19 mouse cellular contexts compared by ENCODE assay signal in the genomic region with DNA sequence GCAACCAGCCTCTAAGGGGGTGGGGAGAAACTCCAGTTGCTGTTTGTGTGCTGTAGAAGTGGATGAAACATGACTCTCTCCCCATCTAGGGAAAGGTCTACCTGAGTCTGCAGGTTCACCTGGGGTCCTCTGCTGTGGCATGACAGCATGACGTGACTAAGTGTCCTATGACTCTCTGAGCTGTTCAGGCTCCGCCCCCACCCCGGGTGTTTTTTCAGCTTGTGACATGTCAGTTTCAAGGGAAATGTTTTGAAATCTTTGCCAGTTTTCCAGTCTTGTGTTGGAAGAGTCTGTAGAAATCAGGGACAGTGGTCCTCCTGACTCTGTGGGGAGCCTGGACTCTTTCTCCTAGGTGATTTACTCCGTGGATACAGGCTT. TPM values are rescaled to one million over a fixed set of nuclear protein-coding genes. Genes with fewer than 3 reads are reported as not detected.
DNase-seq lines count a peak whose midpoint lies in the region; ATAC-seq and TF ChIP-seq lines count a peak whose summit lies in the region.
"Had no signal": no experiment of that assay in that cellular context is flagged by ENCODE, and none has a peak within 500 bp of the region (broad histone marks: within the 10 kb centered on the region; RNA-seq: fewer than 3 reads in every experiment).

No protein-coding gene starts in this region.

- TF ChIP-seq EP300 in liver, postnatal 0 days (IDR thresholded peaks at IDR 0.05; ENCODE audit: low read depth), result peak; percentile 39; the same call in 1 of the 2 replicates
- TF ChIP-seq EP300 in stomach, postnatal 0 days (optimal IDR thresholded peaks at IDR 0.05), result no peak

- TF ChIP-seq CTCF in hindbrain, postnatal 0 days (IDR thresholded peaks at IDR 0.05; ENCODE audit: low read depth), result no peak
- no peak for TF ChIP-seq CTCF in liver, postnatal 0 days (IDR thresholded peaks at IDR 0.05; ENCODE audit: low read depth)
- TF ChIP-seq CTCF in stomach, postnatal 0 days (IDR thresholded peaks at IDR 0.05; ENCODE audit: low read depth), result no peak

- WGBS in hindbrain, postnatal 0 days, result 49% methylated on average over 4 of the region's 4 CpGs
- WGBS in hindbrain, embryonic 10.5 days, result 44% methylated on average over 4 of the region's 4 CpGs
- WGBS in liver, postnatal 0 days (ENCODE audit: insufficient replicate concordance), result 51% methylated on average over 4 of the region's 4 CpGs
- 42% methylated on average over 4 of the region's 4 CpGs for WGBS in stomach, embryonic 14.5 days
- 40% methylated on average over 4 of the region's 4 CpGs for WGBS in stomach, postnatal 0 days

- no peak overlapping the region for H3K9ac ChIP-seq in hindbrain, postnatal 0 days (replicated peaks; ENCODE audit: low read length)
- H3K9ac ChIP-seq in liver, postnatal 0 days (replicated peaks), result no peak overlapping the region
- no peak overlapping the region for H3K9ac ChIP-seq in stomach, embryonic 14.5 days (replicated peaks; ENCODE audit: low read depth, low read length)
- no peak overlapping the region for H3K9ac ChIP-seq in stomach, postnatal 0 days (ENCODE audit: low read length)
- H3K9ac ChIP-seq: embryonic facial prominence, embryonic 13.5 days; forebrain, embryonic 13.5 days; limb, embryonic 15.5 days had no signal

- H3K27me3 ChIP-seq in hindbrain, postnatal 0 days (ENCODE audit: insufficient read depth, low read length), result no peaks in the 10 kb centered on the region
- H3K27me3 ChIP-seq in hindbrain, embryonic 10.5 days (ENCODE audit: insufficient read depth, poor library complexity, severe bottlenecking), result peaks cover 20% of the 10 kb centered on the region
- no peaks in the 10 kb centered on the region for H3K27me3 ChIP-seq in liver, postnatal 0 days (ENCODE audit: insufficient read depth, low read length)
- no peaks in the 10 kb centered on the region for H3K27me3 ChIP-seq in stomach, embryonic 14.5 days (ENCODE audit: control insufficient read depth, insufficient read depth, low read length)
- H3K27me3 ChIP-seq in stomach, postnatal 0 days (ENCODE audit: control insufficient read depth, insufficient read depth, low read length), result no peaks in the 10 kb centered on the region
- H3K27me3 ChIP-seq: CH12.LX; limb, embryonic 15.5 days had no signal

- no peak overlapping the region for H3K27ac ChIP-seq in hindbrain, postnatal 0 days
- H3K27ac ChIP-seq in hindbrain, embryonic 10.5 days, result no peak overlapping the region
- H3K27ac ChIP-seq in liver, postnatal 0 days (ENCODE audit: low read depth), result peak overlapping the region; percentile 39; the same call in 1 of the 2 replicates
- no peak overlapping the region for H3K27ac ChIP-seq in stomach, embryonic 14.5 days (ENCODE audit: low read length)
- no peak overlapping the region for H3K27ac ChIP-seq in stomach, postnatal 0 days (replicated peaks)
- H3K27ac ChIP-seq: embryonic facial prominence, embryonic 13.5 days; forebrain, embryonic 13.5 days; limb, embryonic 15.5 days had no signal

- no peaks in the 10 kb centered on the region for H3K9me3 ChIP-seq in hindbrain, postnatal 0 days (ENCODE audit: low read length)
- no peaks in the 10 kb centered on the region for H3K9me3 ChIP-seq in hindbrain, embryonic 10.5 days
- no peaks in the 10 kb centered on the region for H3K9me3 ChIP-seq in liver, postnatal 0 days (ENCODE audit: low read length)
- no peaks in the 10 kb centered on the region for H3K9me3 ChIP-seq in stomach, embryonic 14.5 days (ENCODE audit: control insufficient read depth, low read depth, low read length)
- H3K9me3 ChIP-seq in stomach, postnatal 0 days (ENCODE audit: control insufficient read depth, low read length), result no peaks in the 10 kb centered on the region
- H3K9me3 ChIP-seq: embryonic facial prominence, embryonic 13.5 days; forebrain, embryonic 13.5 days; G1E; limb, embryonic 15.5 days had no signal

- DNase-seq in hindbrain, postnatal 0 days (ENCODE audit: low spot score), result no peak
- no peak for DNase-seq in hindbrain, embryonic 10.5 days (ENCODE audit: low spot score)
- DNase-seq in liver, postnatal 0 days, result peak; percentile 63
- DNase-seq in liver, result no peak
- no peak for DNase-seq in stomach, postnatal 0 days (ENCODE audit: low spot score)
- DNase-seq in embryo, embryonic 11 days, result no peak

- no peak overlapping the region for H3K4me2 ChIP-seq in hindbrain, postnatal 0 days (ENCODE audit: low read depth, low read length)
- H3K4me2 ChIP-seq in liver, postnatal 0 days (ENCODE audit: low read depth, low read length), result no peak overlapping the region
- H3K4me2 ChIP-seq in stomach, embryonic 14.5 days (replicated peaks; ENCODE audit: low read depth, low read length), result no peak overlapping the region
- no peak overlapping the region for H3K4me2 ChIP-seq in stomach, postnatal 0 days (replicated peaks; ENCODE audit: low read depth)
- H3K4me2 ChIP-seq: embryonic facial prominence, embryonic 13.5 days; forebrain, embryonic 13.5 days; heart, embryonic 11.5 days; limb, embryonic 15.5 days had no signal

- H3K4me3 ChIP-seq in hindbrain, postnatal 0 days (ENCODE audit: low read length), result no peak overlapping the region
- H3K4me3 ChIP-seq in hindbrain, embryonic 10.5 days, result no peak overlapping the region
- no peak overlapping the region for H3K4me3 ChIP-seq in liver, postnatal 0 days (ENCODE audit: low read depth, low read length)
- H3K4me3 ChIP-seq in stomach, embryonic 14.5 days (ENCODE audit: low read depth, low read length), result no peak overlapping the region
- H3K4me3 ChIP-seq in stomach, postnatal 0 days (ENCODE audit: low read depth, low read length), result no peak overlapping the region
- H3K4me3 ChIP-seq: embryonic facial prominence, embryonic 13.5 days; erythroblast, embryonic 14.5 days; forebrain, embryonic 13.5 days; limb, embryonic 15.5 days had no signal

- ATAC-seq in hindbrain, postnatal 0 days, result peak; percentile 33; the same call in 1 of the 2 replicates
- ATAC-seq in liver, postnatal 0 days, result peak; percentile 70
- ATAC-seq in stomach, embryonic 14.5 days (ENCODE audit: insufficient number of reproducible peaks, insufficient read depth, low FRiP score, low read depth), result peak; percentile 7; the same call in 1 of the 2 replicates
- no peak; the same call in 1 of the 2 replicates for ATAC-seq in stomach, postnatal 0 days (ENCODE audit: low FRiP score, low TSS enrichment)

- no peaks in the 10 kb centered on the region for H3K36me3 ChIP-seq in hindbrain, postnatal 0 days (ENCODE audit: insufficient read depth, low read length)
- no peaks in the 10 kb centered on the region for H3K36me3 ChIP-seq in hindbrain, embryonic 10.5 days
- 0 out of 2 replicates have a peak, but pooled peaks cover 2% of the 10 kb centered on the region for H3K36me3 ChIP-seq in liver, postnatal 0 days (replicated peaks; ENCODE audit: insufficient read depth, low read length)
- H3K36me3 ChIP-seq in stomach, embryonic 14.5 days (ENCODE audit: control insufficient read depth, insufficient read depth, low read length), result no peaks in the 10 kb centered on the region
- H3K36me3 ChIP-seq in stomach, postnatal 0 days (ENCODE audit: control insufficient read depth, insufficient read depth, low read length), result no peaks in the 10 kb centered on the region
- H3K36me3 ChIP-seq: embryonic facial prominence, embryonic 13.5 days; limb, embryonic 15.5 days had no signal

- no peaks in the 10 kb centered on the region for H3K4me1 ChIP-seq in hindbrain, postnatal 0 days (ENCODE audit: insufficient read depth, low read length)
- peaks cover 16% of the 10 kb centered on the region; the same call in 1 of the 2 replicates for H3K4me1 ChIP-seq in hindbrain, embryonic 10.5 days (replicated peaks)
- H3K4me1 ChIP-seq in liver, postnatal 0 days (ENCODE audit: insufficient read depth), result peaks cover 26% of the 10 kb centered on the region
- H3K4me1 ChIP-seq in stomach, embryonic 14.5 days (ENCODE audit: control insufficient read depth, insufficient read depth, low read length), result no peaks in the 10 kb centered on the region
- no peaks in the 10 kb centered on the region for H3K4me1 ChIP-seq in stomach, postnatal 0 days (replicated peaks; ENCODE audit: control insufficient read depth, insufficient read depth)
- H3K4me1 ChIP-seq: embryonic facial prominence, embryonic 13.5 days; forebrain, embryonic 13.5 days; limb, embryonic 15.5 days had no signal

RNA-seq across cellular contexts. Expression of gene Slc6a12, which starts 4.4 kb away (rescaled TPM):
- total RNA-seq in hindbrain, postnatal 0 days (2014; rRNA removed), result 7.1 and 12.8 TPM in 2 replicates
- 5.7 and 5.9 TPM in 2 replicates for polyA plus RNA-seq in hindbrain, postnatal 0 days (2015; fragmentation: Nextera tagmentation; extraction: Ambion mirVana)
- not detected in 2 replicates for polyA plus RNA-seq in hindbrain, embryonic 10.5 days (2016; fragmentation: Nextera tagmentation; extraction: Ambion mirVana)
- polyA plus RNA-seq in liver, postnatal 0 days (2015; fragmentation: Nextera tagmentation; extraction: Ambion mirVana), result 23.6 and 25.8 TPM in 2 replicates
- not detected in 2 replicates for polyA plus RNA-seq in stomach, embryonic 14.5 days (2014; fragmentation: Nextera tagmentation; extraction: Ambion mirVana)
- polyA plus RNA-seq in stomach, postnatal 0 days (2015; fragmentation: Nextera tagmentation; extraction: Ambion mirVana), result 0.11 and 0.17 TPM in 2 replicates
- total RNA-seq: G1E; megakaryocyte-erythroid progenitor cell, adult 5-6 weeks had no signal
- polyA plus RNA-seq: embryonic facial prominence, embryonic 13.5 days; erythroblast, embryonic 14.5 days; G1E; heart, postnatal 0 days; hindbrain, embryonic 11.5 days; inflammation-experienced regulatory T-cells, adult 6 months had no signal

RNA-seq across cellular contexts. Expression of gene Slc6a13, which starts 38.5 kb away (rescaled TPM):
- total RNA-seq in hindbrain, postnatal 0 days (2014; rRNA removed), result 42.1 and 58.2 TPM in 2 replicates
- polyA plus RNA-seq in hindbrain, postnatal 0 days (2015; fragmentation: Nextera tagmentation; extraction: Ambion mirVana), result 55.4 and 60.7 TPM in 2 replicates
- 1.4 and 1.7 TPM in 2 replicates for polyA plus RNA-seq in hindbrain, embryonic 10.5 days (2016; fragmentation: Nextera tagmentation; extraction: Ambion mirVana)
- polyA plus RNA-seq in liver, postnatal 0 days (2015; fragmentation: Nextera tagmentation; extraction: Ambion mirVana), result 77.9 and 84.7 TPM in 2 replicates
- polyA plus RNA-seq in stomach, embryonic 14.5 days (2014; fragmentation: Nextera tagmentation; extraction: Ambion mirVana), result 0.55 and 1.9 TPM in 2 replicates
- polyA plus RNA-seq in stomach, postnatal 0 days (2015; fragmentation: Nextera tagmentation; extraction: Ambion mirVana), result 0.46 and 0.52 TPM in 2 replicates
- polyA plus RNA-seq: Patski had no signal

Comparison
In these comparisons a context has a peak if more than half of its experiments do, and no peak if none do; other contexts are left out.
1. RNA of gene Slc6a13, which starts 38.5 kb away (polyA plus RNA-seq): 77.9 to 84.7 TPM in liver, postnatal 0 days and 55.4 to 60.7 TPM in hindbrain, postnatal 0 days; 0.55 to 1.9 TPM in stomach, embryonic 14.5 days, 1.4 to 1.7 TPM in hindbrain, embryonic 10.5 days and 0.46 to 0.52 TPM in stomach, postnatal 0 days; every median in the first group is over 10 times any median in the second.